Mouse (Mus musculus): ENCODE results near the gene Fam213b. TPM values are rescaled to one million over a fixed set of nuclear protein-coding genes. Genes with fewer than 3 reads are reported as not detected.

Fam213b gene
- polyA plus RNA-seq, 1 experiment from 2014 or later, result 41.8 TPM

GRCm38 (mm10) chr4:154890887-154891286, 8.0 kb downstream of the Fam213b start:
- ATAC-seq (ENCODE audit: low FRiP score), result no peak
- DNase-seq (ENCODE audit: low spot score, missing footprints), result peak; percentile 69
- Histone ChIP-seq H3K36me3 (ENCODE audit: control insufficient read depth, insufficient read depth, low read length) (no peaks in the 10 kb centered on the region), H3K4me3 (ENCODE audit: low read depth, low read length) (no peak overlapping the region), H3K27ac (ENCODE audit: low read depth, low read length) (no peak overlapping the region), H3K4me2 (no peak overlapping the region), H3K4me1 (ENCODE audit: control insufficient read depth, insufficient read depth, low read length) (no peaks in the 10 kb centered on the region), H3K9me3 (ENCODE audit: control insufficient read depth, low read length) (no peaks in the 10 kb centered on the region), H3K27me3 (ENCODE audit: control insufficient read depth, insufficient read depth, low read length) (no peaks in the 10 kb centered on the region), H3K9ac (ENCODE audit: low read length) (no peak overlapping the region)
- WGBS, result 89% methylated on average over 14 of the region's 14 CpGs

DNA sequence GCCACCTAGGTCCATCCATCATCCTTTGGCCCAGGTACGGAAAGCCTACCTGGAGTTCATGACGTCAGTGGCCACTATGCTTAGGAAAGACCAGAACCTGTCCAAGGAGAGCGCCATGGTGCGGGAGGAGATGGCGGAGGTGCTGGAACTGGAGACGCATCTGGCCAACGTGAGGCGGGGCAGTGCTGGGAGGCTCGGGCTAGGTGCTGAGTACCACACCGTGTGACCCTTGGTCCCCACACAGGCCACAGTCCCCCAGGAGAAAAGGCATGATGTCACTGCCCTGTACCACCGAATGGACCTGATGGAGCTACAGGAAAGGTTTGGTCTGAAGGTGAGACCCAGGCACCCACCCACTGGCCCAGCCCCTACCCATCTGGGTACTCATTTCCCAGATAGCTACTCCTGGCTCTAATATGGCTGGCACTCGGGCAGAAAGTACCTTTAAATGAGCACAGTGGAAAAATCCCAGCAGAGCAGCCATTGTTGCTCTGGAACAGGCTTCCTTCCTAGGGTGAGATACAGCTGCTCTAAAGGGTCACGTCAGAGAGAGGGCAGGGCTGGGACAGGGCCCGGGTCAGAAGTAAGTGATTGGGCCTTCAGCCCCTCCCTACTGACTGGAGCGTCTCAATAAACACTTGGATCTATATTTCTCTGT, 11.2 kb downstream of the Fam213b start:
- 84% methylated on average over 15 of the region's 15 CpGs for WGBS
- Histone ChIP-seq H3K9me3 (ENCODE audit: control insufficient read depth, low read length) (no peaks in the 10 kb centered on the region), H3K4me2 (no peak overlapping the region), H3K4me1 (ENCODE audit: control insufficient read depth, insufficient read depth, low read length) (no peaks in the 10 kb centered on the region), H3K9ac (ENCODE audit: low read length) (no peak overlapping the region), H3K27me3 (ENCODE audit: control insufficient read depth, insufficient read depth, low read length) (no peaks in the 10 kb centered on the region), H3K27ac (ENCODE audit: low read depth, low read length) (no peak overlapping the region), H3K36me3 (ENCODE audit: control insufficient read depth, insufficient read depth, low read length) (no peaks in the 10 kb centered on the region), H3K4me3 (ENCODE audit: low read depth, low read length) (no peak overlapping the region)
- no peak for ATAC-seq (ENCODE audit: low FRiP score)
- DNase-seq (ENCODE audit: low spot score, missing footprints), result peak; percentile 81

DNA sequence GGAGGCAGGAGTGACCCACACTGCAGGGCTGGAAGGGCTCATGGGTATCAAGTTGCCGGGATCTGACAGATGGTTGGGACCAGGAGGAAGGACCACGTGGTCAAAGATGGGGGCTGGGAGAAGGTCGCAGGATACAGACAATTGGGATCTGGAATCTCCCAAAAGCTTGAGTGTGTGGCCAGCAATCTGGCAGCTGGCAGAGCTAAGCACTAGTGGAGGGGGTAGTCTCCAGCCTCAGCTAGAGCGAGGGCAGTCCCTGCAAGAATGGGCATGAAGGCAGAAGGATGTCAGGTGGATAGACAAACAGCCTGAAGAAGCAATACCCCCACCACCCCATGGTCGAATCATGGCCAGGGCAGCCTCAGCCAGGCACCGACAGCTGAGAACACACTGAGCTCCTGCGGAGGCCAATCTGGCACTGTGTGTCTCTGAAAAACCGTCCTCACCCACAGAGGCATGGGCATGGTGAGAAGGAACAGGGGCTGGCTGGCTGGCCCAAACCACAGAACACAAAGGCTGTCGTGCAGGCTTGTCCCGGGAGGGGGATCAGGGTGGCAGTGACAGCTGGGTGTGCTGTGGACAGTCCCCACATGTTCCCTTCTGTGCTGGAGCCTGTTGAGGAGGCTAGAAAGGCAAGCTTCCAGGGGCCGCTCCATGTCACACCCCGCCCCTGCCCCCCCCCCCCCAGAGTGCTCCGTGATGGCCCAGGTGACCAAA, 11.9 kb downstream of the Fam213b start:
- H3K4me1 ChIP-seq (ENCODE audit: control insufficient read depth, insufficient read depth, low read length), result no peaks in the 10 kb centered on the region
- H3K36me3 ChIP-seq (ENCODE audit: control insufficient read depth, insufficient read depth, low read length), result no peaks in the 10 kb centered on the region
- no peak overlapping the region for H3K9ac ChIP-seq (ENCODE audit: low read length)
- no peaks in the 10 kb centered on the region for H3K9me3 ChIP-seq (ENCODE audit: control insufficient read depth, low read length)
- no peak overlapping the region for H3K4me2 ChIP-seq
- no peak overlapping the region for H3K27ac ChIP-seq (ENCODE audit: low read depth, low read length)
- 76% methylated on average over 13 of the region's 13 CpGs for WGBS
- DNase-seq (ENCODE audit: low spot score, missing footprints) (peak; percentile 75), ATAC-seq (ENCODE audit: low FRiP score) (0 out of 2 replicates have a peak, but pooled peaks have one; percentile 30)
- H3K27me3 ChIP-seq (ENCODE audit: control insufficient read depth, insufficient read depth, low read length), result no peaks in the 10 kb centered on the region
- no peak overlapping the region for H3K4me3 ChIP-seq (ENCODE audit: low read depth, low read length)

DNA sequence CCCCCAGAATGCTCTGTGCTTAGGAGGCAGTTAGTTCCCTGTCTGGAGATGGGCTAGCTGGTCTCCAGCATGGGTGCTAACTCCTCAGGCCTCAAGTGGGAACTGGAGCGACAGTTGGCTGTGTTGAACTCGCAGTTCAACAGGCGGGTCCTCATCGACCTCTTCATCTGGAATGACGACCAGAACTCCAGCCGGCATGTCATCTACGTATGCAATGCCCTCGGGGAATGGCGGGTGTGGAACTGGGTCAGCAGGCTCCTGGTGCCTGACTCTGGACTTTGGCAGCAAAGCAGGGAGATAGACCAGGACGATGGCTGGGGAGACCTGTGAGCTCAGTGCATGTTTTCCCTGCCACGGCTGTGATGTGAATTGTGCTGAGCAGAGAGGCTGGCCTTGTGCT, 13.5 kb downstream of the Fam213b start:
- no peak overlapping the region for H3K27ac ChIP-seq (ENCODE audit: low read depth, low read length)
- H3K4me1 ChIP-seq (ENCODE audit: control insufficient read depth, insufficient read depth, low read length), result no peaks in the 10 kb centered on the region

GRCm38 (mm10) chr4:154882014-154882659, 16.8 kb downstream of the Fam213b start:
- no peak for ATAC-seq (ENCODE audit: low FRiP score)
- H3K4me1 ChIP-seq (ENCODE audit: control insufficient read depth, insufficient read depth, low read length), result peaks cover 3% of the 10 kb centered on the region; the same call in 1 of the 2 replicates
- H3K27me3 ChIP-seq (ENCODE audit: control insufficient read depth, insufficient read depth, low read length), result no peaks in the 10 kb centered on the region
- WGBS, result 39% methylated on average over 14 of the region's 14 CpGs
- no peak overlapping the region for H3K27ac ChIP-seq (ENCODE audit: low read depth, low read length)
- no peak overlapping the region for H3K4me2 ChIP-seq
- no peak overlapping the region for H3K4me3 ChIP-seq (ENCODE audit: low read depth, low read length)
- no peaks in the 10 kb centered on the region for H3K9me3 ChIP-seq (ENCODE audit: control insufficient read depth, low read length)
- no peaks in the 10 kb centered on the region for H3K36me3 ChIP-seq (ENCODE audit: control insufficient read depth, insufficient read depth, low read length)
- no peak overlapping the region for H3K9ac ChIP-seq (ENCODE audit: low read length)
- DNase-seq (ENCODE audit: low spot score, missing footprints), result peak; percentile 66

More for the DNA sequence above, 13.5 kb downstream of the Fam213b start:
- WGBS, result 83% methylated on average over 11 of the region's 11 CpGs
- Histone ChIP-seq H3K4me3 (ENCODE audit: low read depth, low read length) (no peak overlapping the region), H3K36me3 (ENCODE audit: control insufficient read depth, insufficient read depth, low read length) (no peaks in the 10 kb centered on the region), H3K9me3 (ENCODE audit: control insufficient read depth, low read length) (no peaks in the 10 kb centered on the region), H3K27me3 (ENCODE audit: control insufficient read depth, insufficient read depth, low read length) (no peaks in the 10 kb centered on the region), H3K4me2 (no peak overlapping the region), H3K9ac (ENCODE audit: low read length) (no peak overlapping the region)
- ATAC-seq (ENCODE audit: low FRiP score), result no peak
- DNase-seq (ENCODE audit: low spot score, missing footprints), result no peak

DNA sequence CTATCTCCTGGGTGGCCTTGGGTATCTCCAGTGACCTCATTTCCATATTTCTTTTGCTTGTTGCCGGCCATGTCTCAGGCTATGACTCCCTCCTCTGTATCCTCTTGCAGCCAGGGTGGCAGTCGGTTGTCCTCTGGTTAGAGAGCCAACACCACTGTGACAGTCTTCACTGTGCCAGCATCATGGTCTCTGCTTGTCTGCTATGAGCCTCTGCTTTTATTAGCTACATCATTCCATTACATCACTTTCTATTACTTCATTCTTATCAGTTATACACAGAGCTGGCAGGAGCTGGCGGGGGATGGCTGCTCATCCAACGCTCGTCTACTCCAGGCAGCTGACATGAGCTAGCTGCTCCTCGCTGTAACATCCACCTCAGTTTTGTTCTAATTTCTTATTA, 18.2 kb downstream of the Fam213b start:
- DNase-seq (ENCODE audit: low spot score, missing footprints) (no peak), ATAC-seq (ENCODE audit: low FRiP score) (no peak)
- 89% methylated on average over 6 of the region's 6 CpGs for WGBS

GRCm38 (mm10) chr4:154877864-154878548, 20.9 kb downstream of the Fam213b start:
- 11% methylated on average over 18 of the region's 18 CpGs for WGBS
- H3K9ac ChIP-seq (ENCODE audit: low read length), result peak overlapping the region; percentile 55
- ATAC-seq (ENCODE audit: low FRiP score), result peak; percentile 97

More for the DNA sequence above, 18.2 kb downstream of the Fam213b start:
- Histone ChIP-seq H3K36me3 (ENCODE audit: control insufficient read depth, insufficient read depth, low read length) (no peaks in the 10 kb centered on the region), H3K9me3 (ENCODE audit: control insufficient read depth, low read length) (no peaks in the 10 kb centered on the region), H3K4me1 (ENCODE audit: control insufficient read depth, insufficient read depth, low read length) (peaks cover 8% of the 10 kb centered on the region; the same call in 1 of the 2 replicates), H3K4me3 (ENCODE audit: low read depth, low read length) (no peak overlapping the region), H3K27ac (ENCODE audit: low read depth, low read length) (no peak overlapping the region), H3K9ac (ENCODE audit: low read length) (no peak overlapping the region), H3K27me3 (ENCODE audit: control insufficient read depth, insufficient read depth, low read length) (no peaks in the 10 kb centered on the region), H3K4me2 (no peak overlapping the region)

DNA sequence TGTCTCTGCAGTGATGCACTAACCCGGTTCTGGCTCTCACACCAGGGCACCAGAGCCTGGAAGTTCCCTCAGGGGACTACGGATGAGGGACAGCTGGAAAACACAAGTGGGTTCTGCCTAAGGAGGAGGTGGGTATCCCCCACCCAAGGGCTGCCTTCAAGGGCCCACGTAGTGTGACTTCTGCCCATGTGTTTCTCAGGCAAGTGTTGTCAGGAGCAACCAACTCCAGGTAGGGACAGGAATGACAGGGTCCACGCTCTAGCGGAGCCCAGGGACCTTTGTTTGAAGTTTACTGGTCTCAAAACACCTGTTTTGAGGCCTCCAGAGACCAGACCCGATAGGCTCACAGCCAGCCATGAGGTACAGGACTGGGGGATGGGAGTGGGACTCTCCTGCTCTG, 25.7 kb downstream of the Fam213b start:
- Histone ChIP-seq H3K9me3 (ENCODE audit: control insufficient read depth, low read length) (no peaks in the 10 kb centered on the region), H3K4me2 (no peak overlapping the region), H3K36me3 (ENCODE audit: control insufficient read depth, insufficient read depth, low read length) (no peaks in the 10 kb centered on the region), H3K27ac (ENCODE audit: low read depth, low read length) (no peak overlapping the region), H3K9ac (ENCODE audit: low read length) (no peak overlapping the region), H3K27me3 (ENCODE audit: control insufficient read depth, insufficient read depth, low read length) (0 out of 2 replicates have a peak, but pooled peaks cover 2% of the 10 kb centered on the region), H3K4me3 (ENCODE audit: low read depth, low read length) (no peak overlapping the region), H3K4me1 (ENCODE audit: control insufficient read depth, insufficient read depth, low read length) (peaks cover 14% of the 10 kb centered on the region)
- peak; percentile 80 for DNase-seq (ENCODE audit: low spot score, missing footprints)
- WGBS, result 75% methylated on average over 6 of the region's 6 CpGs
- ATAC-seq (ENCODE audit: low FRiP score), result no peak

More at GRCm38 (mm10) chr4:154877864-154878548, 20.9 kb downstream of the Fam213b start:
- H3K4me1 ChIP-seq (ENCODE audit: control insufficient read depth, insufficient read depth, low read length), result peaks cover 8% of the 10 kb centered on the region; the same call in 1 of the 2 replicates
- DNase-seq (ENCODE audit: low spot score, missing footprints), result peak; percentile 99
- no peak overlapping the region for H3K27ac ChIP-seq (ENCODE audit: low read depth, low read length)
- H3K4me3 ChIP-seq (ENCODE audit: low read depth, low read length), result peak overlapping the region; percentile 29
- H3K9me3 ChIP-seq (ENCODE audit: control insufficient read depth, low read length), result no peaks in the 10 kb centered on the region
- H3K4me2 ChIP-seq, result peak overlapping the region; percentile 48
- no peaks in the 10 kb centered on the region for H3K36me3 ChIP-seq (ENCODE audit: control insufficient read depth, insufficient read depth, low read length)
- 0 out of 2 replicates have a peak, but pooled peaks cover 2% of the 10 kb centered on the region for H3K27me3 ChIP-seq (ENCODE audit: control insufficient read depth, insufficient read depth, low read length)
